Mouse (Mus musculus) intestine, embryonic 15.5 days (tissue): Measurements from ENCODE around the gene 6430548M08Rik. TPM values are rescaled to one million over a fixed set of nuclear protein-coding genes. Genes with fewer than 3 reads are reported as not detected.

Experiments used
- ATAC-seq: fragments of 200-750 bp; cut with Nextera tagmentation; 2 replicates; pipeline ENCODE4 v1.8.0; 2017; ENCODE audit warnings: moderate TSS enrichment, moderate library complexity
- H3K27ac ChIP-seq: fragments of 300-500 bp; sonication (generic); 2 replicates; pipeline ENCODE4 v1.5.1; 2015; ENCODE audit warnings: mild to moderate bottlenecking, inconsistent platforms
- H3K27me3 ChIP-seq: fragments of 300-500 bp; sonication (generic); replicated peaks from 2 replicates; pipeline ENCODE4 v1.6.1; 2015; ENCODE audit warnings: inconsistent platforms
- H3K36me3 ChIP-seq: fragments of 300-500 bp; sonication (generic); 2 replicates; pipeline ENCODE4 v1.6.1; 2015; ENCODE audit warnings: inconsistent platforms
- H3K4me1 ChIP-seq: fragments of 300-500 bp; sonication (generic); replicated peaks from 2 replicates; pipeline ENCODE4 v1.6.1; 2015; ENCODE audit warnings: inconsistent platforms
- H3K4me2 ChIP-seq: fragments of 300-500 bp; sonication (generic); replicated peaks from 2 replicates; pipeline ENCODE4 v1.6.1; 2015; ENCODE audit warnings: mild to moderate bottlenecking, inconsistent platforms
- H3K4me3 ChIP-seq: fragments of 300-500 bp; sonication (generic); replicated peaks from 2 replicates; pipeline ENCODE4 v1.5.1; 2015; ENCODE audit warnings: inconsistent platforms
- H3K9ac ChIP-seq: fragments of 300-500 bp; sonication (generic); 2 replicates; pipeline ENCODE4 v1.6.1; 2015; ENCODE audit warnings: inconsistent platforms
- H3K9me3 ChIP-seq: fragments of 300-500 bp; sonication (generic); 2 replicates; pipeline ENCODE4 v1.6.1; 2016; ENCODE audit warnings: inconsistent platforms
- WGBS: fragments of 180-500 bp; shearing (Covaris S2); methylation state at CpG from one replicate; pipeline ENCODE4 v1.1.7; 2015; 5-methylcytosine and 5-hydroxymethylcytosine counted together
- polyA plus RNA-seq: library from polyadenylated mRNA; unstranded; fragments of >200 nt; fragmentation: Nextera tagmentation; extraction: Ambion mirVana; gene quantifications from 2 replicates; pipeline ENCODE4 v1.2.1, GENCODE M21; 2015

The 6430548M08Rik gene
- polyA plus RNA-seq, 1 experiment from 2014 or later = 4.7 TPM

DNA sequence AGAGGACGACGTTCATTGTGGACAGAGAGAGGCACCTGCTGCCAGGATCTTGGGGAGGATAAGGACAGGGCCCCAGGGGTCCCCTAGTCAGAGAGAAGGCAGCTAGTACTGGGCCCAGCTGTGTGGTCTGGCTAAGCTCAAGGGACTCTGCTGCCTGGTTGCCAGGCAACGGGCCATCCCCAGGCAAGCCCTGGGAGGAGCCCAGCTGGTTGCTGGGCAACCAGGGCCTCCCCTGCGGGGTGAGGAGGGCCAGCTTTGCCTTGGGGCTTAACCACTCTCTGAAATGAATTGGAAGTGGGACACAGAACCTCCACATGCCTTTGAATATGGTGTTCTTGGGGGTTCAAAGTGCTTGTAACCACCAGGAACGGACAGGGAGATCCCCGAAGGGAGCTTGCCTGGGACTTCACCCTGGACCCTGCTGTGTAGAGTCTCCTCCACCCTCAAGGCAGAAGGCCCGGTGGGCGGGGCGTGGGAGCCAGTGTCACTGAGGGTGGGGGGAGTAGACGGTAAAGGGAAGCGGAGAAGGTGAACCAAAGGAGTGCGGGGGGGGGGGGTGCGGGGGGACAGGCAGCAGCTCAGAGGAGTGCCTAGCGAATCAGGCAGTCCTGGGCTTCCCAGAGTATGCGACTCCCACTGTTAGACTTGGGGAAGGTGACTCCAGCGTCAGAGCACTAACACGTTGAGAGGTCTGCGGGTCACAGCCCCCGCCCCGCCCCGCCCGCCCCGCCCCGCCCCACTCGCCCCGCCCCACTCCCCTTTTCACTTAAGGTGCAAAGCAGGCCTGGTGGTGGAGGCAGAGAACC lies 63.6 kb downstream of the 6430548M08Rik start, which contains the start of gene Fam92b:
Fam92b (minus strand) TSS at position 149 of the 806 bp plus-strand sequence.
- H3K9me3 ChIP-seq = no peaks in the 10 kb centered on the region
- peaks cover 29% of the 10 kb centered on the region for H3K4me1 ChIP-seq
- no peaks in the 10 kb centered on the region for H3K36me3 ChIP-seq
- WGBS = 1% methylated on average over 24 of the region's 26 CpGs
- H3K27me3 ChIP-seq = peaks cover 13% of the 10 kb centered on the region; the same call in 1 of the 2 replicates
- peak; percentile 89 for ATAC-seq
- H3K4me2 ChIP-seq = peak within 1 kb of the TSS; percentile 54
- H3K4me3 ChIP-seq = no peak within 1 kb of the TSS
- H3K9ac ChIP-seq = 0 out of 2 replicates have a peak within 1 kb of the TSS, but pooled peaks have one; percentile 17
- H3K27ac ChIP-seq = peak within 1 kb of the TSS; percentile 66

DNA sequence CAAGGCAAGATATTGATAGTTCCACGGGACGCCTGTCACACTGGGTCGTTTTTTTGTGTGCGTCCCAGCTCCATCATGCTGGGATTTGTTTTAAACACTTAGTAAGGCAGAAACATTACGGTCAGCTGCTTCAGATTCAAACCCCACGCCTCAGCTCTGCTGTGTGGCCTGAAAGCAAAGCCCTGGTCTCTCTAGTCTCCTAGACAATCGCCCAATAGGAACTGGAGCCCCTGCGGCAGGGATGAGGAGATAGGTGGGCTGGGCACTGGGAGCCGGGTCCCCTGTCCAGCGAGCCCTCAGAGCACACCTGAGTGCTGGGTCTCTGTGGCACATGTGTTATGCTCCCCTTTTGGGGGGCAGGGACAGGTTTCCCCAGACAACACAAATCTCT lies 64.2 kb downstream of the 6430548M08Rik start:
- H3K4me3 ChIP-seq = no peak overlapping the region
- H3K4me1 ChIP-seq = peaks cover 29% of the 10 kb centered on the region
- H3K36me3 ChIP-seq = no peaks in the 10 kb centered on the region
- ATAC-seq = no peak
- H3K9ac ChIP-seq = no peak overlapping the region
- peak overlapping the region; percentile 4; the same call in 1 of the 2 replicates for H3K27ac ChIP-seq
- H3K9me3 ChIP-seq = no peaks in the 10 kb centered on the region
- peaks cover 13% of the 10 kb centered on the region; the same call in 1 of the 2 replicates for H3K27me3 ChIP-seq
- WGBS = 10% methylated on average over 10 of the region's 10 CpGs
- peak overlapping the region; percentile 54 for H3K4me2 ChIP-seq

DNA sequence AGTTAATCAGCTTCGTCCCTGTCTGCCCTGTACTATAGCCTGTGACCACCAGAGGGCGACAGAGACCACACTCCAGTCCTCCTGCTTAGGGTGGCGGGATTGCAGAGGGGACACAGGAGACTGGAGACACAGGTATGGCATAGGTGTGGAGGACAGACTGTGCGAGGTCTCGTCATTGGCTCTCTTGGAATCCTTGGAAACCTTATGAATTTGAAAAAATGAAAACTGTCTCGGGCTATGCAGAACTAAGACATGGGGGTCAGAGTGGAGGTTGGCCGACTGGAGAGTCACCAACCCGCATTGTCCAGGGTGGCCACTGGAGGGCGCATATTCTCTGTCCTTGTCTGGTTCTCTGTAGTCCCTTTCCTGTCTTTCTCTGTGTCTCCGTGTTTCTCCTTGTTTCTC lies 65.1 kb downstream of the 6430548M08Rik start:
- Histone ChIP-seq H3K27me3 (peaks cover 13% of the 10 kb centered on the region; the same call in 1 of the 2 replicates), H3K4me2 (peak overlapping the region; percentile 59), H3K9ac (no peak overlapping the region), H3K4me3 (peak overlapping the region; percentile 19; the same call in 1 of the 2 replicates), H3K36me3 (no peaks in the 10 kb centered on the region), H3K9me3 (no peaks in the 10 kb centered on the region), H3K4me1 (peaks cover 29% of the 10 kb centered on the region), H3K27ac (no peak overlapping the region)
- peak; percentile 69 for ATAC-seq
- 1% methylated on average over 10 of the region's 10 CpGs for WGBS

DNA sequence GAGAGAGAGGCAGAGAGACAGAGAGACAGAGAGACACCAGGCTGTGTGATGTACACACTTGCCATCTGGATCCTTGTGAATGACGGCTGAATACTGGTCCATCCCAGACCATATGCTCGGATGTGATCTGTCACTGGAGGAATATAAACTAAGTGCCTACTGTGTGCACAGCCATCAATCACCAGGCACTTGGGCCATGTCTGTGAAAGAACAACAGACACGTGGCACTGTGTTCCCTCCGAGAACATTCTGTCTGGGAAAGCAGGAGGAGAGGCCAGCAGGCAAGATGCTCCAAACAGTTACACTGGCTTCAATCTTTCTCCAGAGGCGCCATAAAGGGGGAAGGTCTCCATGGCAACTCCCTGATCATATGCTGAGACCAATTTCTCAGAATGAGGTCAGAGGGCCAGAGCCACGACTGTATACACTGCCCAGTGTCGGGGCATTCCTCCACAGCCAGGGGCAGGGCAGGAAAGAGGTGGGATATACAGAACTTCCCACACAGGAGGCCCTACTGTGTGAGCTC lies 66.6 kb downstream of the 6430548M08Rik start:
- ATAC-seq = no peak
- 0 out of 2 replicates have a peak, but pooled peaks cover 7% of the 10 kb centered on the region for H3K27me3 ChIP-seq
- no peaks in the 10 kb centered on the region for H3K9me3 ChIP-seq
- no peak overlapping the region for H3K27ac ChIP-seq
- no peak overlapping the region for H3K4me2 ChIP-seq
- no peak overlapping the region for H3K4me3 ChIP-seq
- H3K4me1 ChIP-seq = peaks cover 41% of the 10 kb centered on the region
- WGBS = 37% methylated on average over 7 of the region's 7 CpGs
- no peak overlapping the region for H3K9ac ChIP-seq
- H3K36me3 ChIP-seq = no peaks in the 10 kb centered on the region

DNA sequence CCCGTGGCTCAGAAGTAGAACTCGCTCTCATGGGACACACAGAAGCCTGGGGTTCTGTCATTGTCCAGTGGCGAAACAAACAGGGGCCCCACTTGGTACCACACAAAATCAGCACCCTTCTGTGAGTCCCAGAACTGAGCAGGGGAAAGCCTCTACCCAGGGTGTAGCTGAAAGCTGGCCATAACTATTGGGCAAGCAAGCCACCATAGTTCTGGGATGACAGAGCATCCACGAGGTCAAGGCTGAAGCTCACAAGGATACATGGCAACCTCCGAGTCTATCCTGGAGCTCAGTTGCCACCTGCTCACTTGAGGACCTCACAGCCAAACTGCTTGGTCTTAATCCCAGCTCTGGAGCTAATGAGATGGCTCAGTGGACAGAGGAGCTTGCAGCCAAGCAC lies 67.3 kb downstream of the 6430548M08Rik start:
- Histone ChIP-seq H3K9me3 (no peaks in the 10 kb centered on the region), H3K36me3 (no peaks in the 10 kb centered on the region), H3K27me3 (0 out of 2 replicates have a peak, but pooled peaks cover 7% of the 10 kb centered on the region), H3K4me1 (peaks cover 47% of the 10 kb centered on the region), H3K4me3 (no peak overlapping the region), H3K9ac (no peak overlapping the region), H3K4me2 (no peak overlapping the region), H3K27ac (no peak overlapping the region)
- 84% methylated on average over 5 of the region's 5 CpGs for WGBS
- ATAC-seq = no peak

DNA sequence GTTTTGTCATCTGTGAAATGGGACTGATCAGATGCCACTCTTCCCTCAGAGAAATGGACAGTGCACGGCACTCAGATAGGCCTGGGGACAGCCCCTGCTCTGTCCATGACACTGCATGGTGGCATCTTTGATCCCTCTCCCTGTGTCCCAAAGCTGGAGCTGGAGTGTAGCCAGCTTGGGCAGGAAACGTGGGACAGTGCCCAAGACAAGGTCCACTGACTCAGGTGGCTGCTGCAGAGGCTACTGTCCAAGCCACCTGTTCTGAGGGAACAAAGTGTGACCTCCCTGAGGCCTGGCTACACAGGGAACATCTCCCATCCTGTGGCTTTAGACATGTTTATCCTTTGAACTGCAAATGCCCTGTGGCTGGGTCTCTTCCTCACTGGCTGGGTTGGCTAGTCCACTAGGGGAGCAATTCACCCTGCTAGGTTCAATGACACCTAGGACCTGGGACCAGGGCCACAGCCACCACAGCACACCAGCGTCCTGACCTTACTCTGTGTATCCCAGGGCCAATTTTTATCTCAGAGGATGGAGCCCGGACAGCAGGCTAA lies 68.0 kb downstream of the 6430548M08Rik start:
- Histone ChIP-seq H3K27me3 (0 out of 2 replicates have a peak, but pooled peaks cover 7% of the 10 kb centered on the region), H3K4me1 (peaks cover 47% of the 10 kb centered on the region), H3K36me3 (no peaks in the 10 kb centered on the region), H3K9me3 (no peaks in the 10 kb centered on the region), H3K27ac (no peak overlapping the region), H3K4me3 (no peak overlapping the region), H3K4me2 (no peak overlapping the region), H3K9ac (no peak overlapping the region)
- WGBS = 75% methylated on average over 4 of the region's 4 CpGs
- ATAC-seq = no peak

DNA sequence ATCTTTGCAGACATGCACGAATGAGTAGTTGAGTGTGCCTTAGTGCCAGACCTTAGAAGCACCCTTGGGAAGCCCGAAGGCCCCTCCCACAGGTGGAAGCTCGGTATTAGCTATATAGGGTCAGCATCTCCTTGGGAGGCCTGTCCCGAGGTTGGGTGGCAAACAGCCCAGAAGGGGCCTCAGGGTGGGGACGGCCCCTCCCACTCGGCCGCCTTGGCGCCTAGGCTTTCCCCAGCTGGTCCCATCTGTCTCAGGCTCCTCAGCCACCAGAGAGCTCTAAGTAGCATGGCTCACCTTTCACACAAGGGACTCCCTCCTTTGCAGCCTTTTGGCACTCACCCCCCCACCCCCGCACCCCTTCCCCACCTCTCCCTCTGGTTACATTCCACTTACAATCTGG lies 70.4 kb downstream of the 6430548M08Rik start:
- Histone ChIP-seq H3K4me3 (no peak overlapping the region), H3K4me1 (peaks cover 32% of the 10 kb centered on the region), H3K9me3 (no peaks in the 10 kb centered on the region), H3K4me2 (no peak overlapping the region), H3K27ac (0 out of 2 replicates have a peak overlapping the region, but pooled peaks have one; percentile 7), H3K27me3 (no peaks in the 10 kb centered on the region), H3K36me3 (no peaks in the 10 kb centered on the region), H3K9ac (no peak overlapping the region)
- WGBS = 18% methylated on average over 9 of the region's 9 CpGs
- peak; percentile 53 for ATAC-seq

DNA sequence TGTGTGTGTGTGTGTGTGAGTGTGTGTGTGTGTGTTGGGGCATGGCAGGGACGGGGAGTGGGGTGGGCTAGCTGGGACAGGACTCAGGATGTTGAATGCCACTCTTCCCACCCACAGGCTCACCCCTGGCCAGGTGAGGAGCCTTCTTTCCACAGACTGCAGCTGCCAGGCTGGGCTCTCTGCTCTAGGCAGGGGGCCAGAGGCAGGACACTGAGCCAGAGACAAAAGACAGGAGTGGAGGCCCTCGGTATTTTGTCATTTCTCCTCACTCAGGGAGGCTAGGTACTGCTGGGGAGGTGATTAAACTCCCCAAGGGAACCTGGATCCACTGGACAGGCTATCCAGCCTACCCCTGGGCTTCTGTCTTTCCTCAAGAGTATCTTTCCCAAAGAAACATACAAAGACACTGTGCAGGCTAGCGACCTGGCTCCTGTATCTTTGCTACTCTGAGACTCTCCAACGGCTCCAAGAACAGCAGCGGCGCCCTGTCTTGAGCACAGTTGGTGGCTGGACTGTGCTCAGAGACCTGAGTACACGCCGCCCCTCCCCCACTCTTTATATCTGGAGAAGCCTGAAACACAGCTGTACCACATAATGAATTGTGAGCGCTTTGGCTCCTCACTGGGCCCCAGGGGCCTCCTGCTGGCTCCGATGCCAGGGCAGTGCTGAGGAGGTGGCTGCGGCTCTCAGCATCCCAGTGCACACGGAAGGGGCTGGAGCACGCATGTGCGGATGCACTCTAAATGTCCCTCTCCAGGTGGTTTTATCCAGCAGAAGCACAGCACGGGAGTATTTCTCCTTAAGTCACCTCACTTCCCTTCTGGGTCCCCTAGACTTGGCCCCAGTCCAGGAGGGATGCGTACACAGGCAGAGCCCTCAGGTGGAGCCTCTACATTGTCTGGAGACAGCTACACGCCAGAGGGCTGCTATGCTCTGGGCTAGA lies 71.2 kb downstream of the 6430548M08Rik start:
- Histone ChIP-seq H3K27ac (peak overlapping the region; percentile 78), H3K4me2 (peak overlapping the region; percentile 17; the same call in 1 of the 2 replicates), H3K9ac (no peak overlapping the region), H3K9me3 (no peaks in the 10 kb centered on the region), H3K27me3 (no peaks in the 10 kb centered on the region), H3K4me1 (peaks cover 38% of the 10 kb centered on the region), H3K4me3 (no peak overlapping the region), H3K36me3 (no peaks in the 10 kb centered on the region)
- WGBS = 23% methylated on average over 17 of the region's 17 CpGs
- peak; percentile 66 for ATAC-seq

DNA sequence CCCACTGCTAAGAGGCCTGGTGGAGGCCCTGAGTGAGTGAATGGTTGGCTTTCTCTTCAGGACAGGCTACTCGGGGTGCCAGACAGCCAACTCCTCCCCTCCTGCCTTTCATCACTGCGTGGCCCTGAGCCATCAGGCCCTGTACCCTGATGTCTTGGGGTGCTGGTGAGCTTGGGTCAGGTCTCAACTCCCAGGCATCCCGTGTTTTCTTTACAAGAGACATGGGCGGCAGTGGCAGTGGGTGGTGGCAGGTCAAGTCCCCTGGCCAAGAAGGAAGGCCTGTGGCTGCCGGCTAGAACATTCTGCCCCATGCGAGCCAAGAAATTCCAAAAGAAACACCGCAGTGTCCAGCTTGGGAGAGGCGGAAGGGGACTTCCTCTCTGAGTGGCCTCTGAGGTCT lies 72.5 kb downstream of the 6430548M08Rik start:
- H3K4me1 ChIP-seq = peaks cover 49% of the 10 kb centered on the region
- H3K27me3 ChIP-seq = no peaks in the 10 kb centered on the region
- ATAC-seq = no peak
- no peaks in the 10 kb centered on the region for H3K9me3 ChIP-seq
- no peak overlapping the region for H3K9ac ChIP-seq
- WGBS = 62% methylated on average over 8 of the region's 8 CpGs
- no peak overlapping the region for H3K4me3 ChIP-seq
- H3K36me3 ChIP-seq = no peaks in the 10 kb centered on the region
- no peak overlapping the region for H3K4me2 ChIP-seq
- no peak overlapping the region for H3K27ac ChIP-seq

DNA sequence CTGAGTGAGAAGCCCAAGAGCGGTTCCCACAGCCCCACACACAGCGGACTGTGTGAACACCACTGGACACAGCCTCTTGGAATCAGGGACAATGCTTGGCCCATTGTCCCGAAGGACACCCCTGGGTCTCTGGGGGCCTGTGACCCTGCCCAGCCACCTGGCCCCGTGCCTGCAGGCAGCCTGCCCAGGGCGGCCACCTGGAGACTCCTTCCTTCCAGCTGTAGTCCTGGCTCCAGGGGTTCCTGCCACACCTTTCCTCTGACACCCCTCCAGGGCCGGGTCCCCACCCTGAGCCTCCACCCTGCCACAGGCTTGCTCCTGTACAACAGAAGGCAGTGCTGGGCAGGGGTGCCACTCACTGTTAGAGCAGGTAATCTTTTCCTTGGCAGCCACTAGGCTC lies 74.6 kb downstream of the 6430548M08Rik start:
- Histone ChIP-seq H3K36me3 (no peaks in the 10 kb centered on the region), H3K9ac (no peak overlapping the region), H3K9me3 (no peaks in the 10 kb centered on the region), H3K4me1 (peaks cover 55% of the 10 kb centered on the region), H3K27me3 (no peaks in the 10 kb centered on the region), H3K27ac (no peak overlapping the region), H3K4me2 (no peak overlapping the region), H3K4me3 (no peak overlapping the region)
- WGBS = 79% methylated on average over 6 of the region's 6 CpGs
- ATAC-seq = no peak

DNA sequence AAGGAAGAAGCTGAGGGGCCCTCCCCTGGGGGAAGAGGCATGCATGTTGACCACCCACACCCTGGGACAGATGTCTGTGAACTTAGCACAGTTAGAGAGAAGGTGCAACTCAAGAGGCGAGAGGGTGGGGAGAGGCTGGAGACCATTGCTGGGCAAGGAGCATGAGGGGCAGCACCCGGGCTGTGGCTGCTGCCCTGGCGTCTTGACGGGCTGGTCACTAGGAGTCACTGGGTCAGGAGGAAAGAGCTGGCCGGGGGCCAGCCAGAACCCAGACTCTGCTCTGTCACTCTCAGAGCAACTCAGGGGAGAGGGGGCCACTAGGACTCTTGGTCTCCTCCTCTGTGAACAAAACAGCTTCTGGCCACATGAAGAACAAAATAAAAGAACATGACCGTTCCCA lies 75.5 kb downstream of the 6430548M08Rik start:
- no peak overlapping the region for H3K4me3 ChIP-seq
- no peaks in the 10 kb centered on the region for H3K27me3 ChIP-seq
- no peak overlapping the region for H3K27ac ChIP-seq
- no peaks in the 10 kb centered on the region for H3K36me3 ChIP-seq
- peaks cover 51% of the 10 kb centered on the region for H3K4me1 ChIP-seq
- H3K4me2 ChIP-seq = no peak overlapping the region
- H3K9ac ChIP-seq = no peak overlapping the region
- H3K9me3 ChIP-seq = no peaks in the 10 kb centered on the region
- 76% methylated on average over 6 of the region's 6 CpGs for WGBS
- ATAC-seq = no peak
